Mouse (Mus musculus): ENCODE results near the gene Pfdn6.

DNA sequence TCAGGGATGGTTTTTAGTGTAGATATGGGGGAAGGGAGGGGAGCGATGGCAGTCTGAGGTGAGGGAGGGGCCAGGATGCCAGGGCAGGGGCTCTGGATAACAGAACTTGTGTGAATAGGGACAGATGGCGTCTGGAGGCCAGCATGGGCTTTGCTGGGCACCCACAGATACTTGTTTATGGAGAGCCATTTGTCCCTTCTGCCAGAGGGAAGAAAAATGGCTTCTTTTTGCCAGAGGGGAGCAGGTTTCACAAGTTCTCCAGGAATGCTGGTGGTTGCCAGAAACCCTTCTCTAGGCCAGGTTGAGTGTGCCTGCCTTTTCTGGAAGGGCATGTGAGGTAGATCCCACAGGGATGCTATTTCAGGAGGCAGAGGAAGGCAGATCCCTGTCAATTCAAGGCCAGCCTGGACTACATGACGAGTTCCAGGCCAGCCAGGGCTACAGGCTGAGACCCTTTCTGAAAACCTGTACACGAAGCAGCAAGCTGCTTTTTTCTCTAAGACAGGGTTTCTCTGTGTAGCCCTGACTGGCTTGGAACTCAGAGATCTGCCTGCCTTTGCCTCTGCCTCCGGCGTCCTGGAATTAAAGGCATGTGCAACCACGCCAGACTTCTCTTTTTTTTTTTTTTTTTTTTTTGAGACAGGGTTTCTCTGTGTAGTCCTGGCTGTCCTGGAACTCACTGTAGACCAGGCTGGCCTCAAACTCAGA, 39.7 kb downstream of the Pfdn6 start:
- TF ChIP-seq POLR2A (IDR thresholded peaks at IDR 0.05; ENCODE audit: insufficient read depth, low read depth, low read length), result no peak
- no peak for TF ChIP-seq CTCF (IDR thresholded peaks at IDR 0.05)
- no peak for TF ChIP-seq EP300 (IDR thresholded peaks at IDR 0.05; ENCODE audit: insufficient read depth, low read depth, low read length)
